Mouse (Mus musculus) thymus, adult 2 months (tissue): ENCODE results near the gene Polr2b.

Source experiments
- CTCF ChIP-seq: fragments of 200-500 bp; IDR thresholded peaks from 2 replicates; pipeline ENCODE4 v1.5.1; 2012; ENCODE audit warnings: mild to moderate bottlenecking, control low read depth, low read length, moderate library complexity, borderline replicate concordance; ENCODE audit not compliant: control insufficient read depth, poor library complexity, insufficient read depth; ENCODE audit errors: extremely low read depth
- POLR2A ChIP-seq: fragments of 200-500 bp; IDR thresholded peaks from 2 replicates; pipeline ENCODE4 v1.6.1; 2012; ENCODE audit warnings: mild to moderate bottlenecking, low read length, control low read depth, moderate library complexity; ENCODE audit not compliant: control insufficient read depth, poor library complexity, insufficient read depth; ENCODE audit errors: extremely low read depth

DNA sequence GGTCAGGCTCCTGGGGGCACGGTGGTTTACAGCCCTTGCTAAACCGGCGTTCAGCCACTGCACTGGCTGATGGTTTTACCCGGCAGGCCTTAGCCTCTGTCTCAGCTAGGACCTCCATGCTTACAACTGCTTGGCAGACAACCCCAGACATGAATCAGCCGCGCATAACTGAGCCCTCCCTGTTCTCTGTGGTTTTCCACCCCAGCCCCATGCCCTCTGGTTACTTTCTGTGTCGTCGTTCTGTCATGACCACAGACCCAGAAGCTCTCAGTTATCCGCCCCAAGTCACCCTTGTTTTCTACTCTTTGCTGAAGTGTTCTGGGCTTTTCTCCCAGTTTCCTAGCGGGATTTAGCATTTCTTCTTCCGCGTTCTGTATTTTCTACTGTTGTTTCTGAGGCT, 57.7 kb downstream of the Polr2b start:
- TF ChIP-seq POLR2A (no peak), CTCF (no peak)
